Mouse (Mus musculus) G1E-ER4 (cell line): Measurements from ENCODE around the gene Ggt6. TPM values are rescaled to one million over a fixed set of nuclear protein-coding genes. Genes with fewer than 3 reads are reported as not detected.

Source experiments
- GATA1 ChIP-seq: IDR thresholded peaks from one replicate; pipeline ENCODE4 v1.8.0; 2012; ENCODE audit warnings: low read length, inconsistent platforms
- polyA plus RNA-seq: library from polyadenylated mRNA; stranded (reverse); fragments of >175 nt; gene quantifications from 2 replicates; pipeline ENCODE4 v1.2.3, GENCODE M21; 2012

The Ggt6 gene
- polyA plus RNA-seq, result not detected in 2 replicates

DNA sequence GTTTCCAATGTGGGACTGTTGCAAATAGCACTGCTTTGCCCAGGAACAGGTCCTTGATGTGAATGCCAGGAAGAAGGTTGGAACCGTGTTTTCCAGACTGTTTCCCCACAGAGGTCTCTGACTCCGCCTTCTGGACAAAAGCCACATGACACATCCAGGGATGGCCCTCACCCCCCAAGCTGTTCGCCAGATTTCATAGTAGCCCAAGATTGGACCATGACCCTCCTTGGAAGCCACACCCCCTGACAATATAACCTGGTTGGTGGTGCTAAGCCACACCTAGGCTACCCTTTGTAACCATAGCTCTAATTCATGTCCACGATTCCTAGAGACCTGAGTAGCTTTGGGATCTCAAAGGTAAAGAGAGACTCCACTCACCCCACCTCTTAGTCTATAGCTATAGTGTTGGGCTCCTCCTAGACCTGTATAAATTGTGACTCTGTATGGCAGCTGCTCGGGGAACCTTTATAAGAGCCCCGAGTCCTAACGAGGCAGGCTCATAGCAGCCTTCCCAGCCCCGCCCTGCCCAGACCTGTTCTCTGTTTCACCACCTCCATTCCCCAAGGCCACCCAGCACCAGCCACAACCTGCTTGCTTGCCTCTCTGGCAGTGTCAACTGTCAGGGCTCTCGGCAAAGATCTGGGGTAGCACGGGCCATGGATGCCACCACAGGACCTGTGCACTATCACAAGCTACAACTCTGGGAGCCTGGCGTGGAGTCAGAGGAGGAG lies at the start of gene Ggt6:
Ggt6 (plus strand) TSS at position 564 of the 731 bp plus-strand sequence.
- TF ChIP-seq GATA1, result no peak

DNA sequence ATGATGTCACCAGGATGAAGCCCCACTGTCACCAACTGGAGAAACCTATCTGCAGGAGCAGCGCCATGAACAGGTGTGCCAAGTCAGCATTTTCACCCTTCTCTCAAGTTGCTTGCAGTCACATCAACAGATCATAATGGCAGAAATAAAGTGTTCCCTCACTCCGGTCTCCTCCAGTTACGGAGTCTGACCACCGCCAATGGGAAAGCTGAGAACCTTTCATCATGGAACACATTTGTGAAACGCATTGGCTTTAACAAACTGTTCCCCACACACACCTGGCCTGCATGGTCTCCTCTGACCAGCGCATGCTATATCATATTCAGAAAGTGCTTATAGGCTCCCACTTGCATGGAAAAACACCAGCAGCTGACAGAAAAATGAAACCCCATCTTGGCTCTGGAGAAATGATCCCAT lies 47.2 kb upstream of the Ggt6 start:
- TF ChIP-seq GATA1, result no peak

DNA sequence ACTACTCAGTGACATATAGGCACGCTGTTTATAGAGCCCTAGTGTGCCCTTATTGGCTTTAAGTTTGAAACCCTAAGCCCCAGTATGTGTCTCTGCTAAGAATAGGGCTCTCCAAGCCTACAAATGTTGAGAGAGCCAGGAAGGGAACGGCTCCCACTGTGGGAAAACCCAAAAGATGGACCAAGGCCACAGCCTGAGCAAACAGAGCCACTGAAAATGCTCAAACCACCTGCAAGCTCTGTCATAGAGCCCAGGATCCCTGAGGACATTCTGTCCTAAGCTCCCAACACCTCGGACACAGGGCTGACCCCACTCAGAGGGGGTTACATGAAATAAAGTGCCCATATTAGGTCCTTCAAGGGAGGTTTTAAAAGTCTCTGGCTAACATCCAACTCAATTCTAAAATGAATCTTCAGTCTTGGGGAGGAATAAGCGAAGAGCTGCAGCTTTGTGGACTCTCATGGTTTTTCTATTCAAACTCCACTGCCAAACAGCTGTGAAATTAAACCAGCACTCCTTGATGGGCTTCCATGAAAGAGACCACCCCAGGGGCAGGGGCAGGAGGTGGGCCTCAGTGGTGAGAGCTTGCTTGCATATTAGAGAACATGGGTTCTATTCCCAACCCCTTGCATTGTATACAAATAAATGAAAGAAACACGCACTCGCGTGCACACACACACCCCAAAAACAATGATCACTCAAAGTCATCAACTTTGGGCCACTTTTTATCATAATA lies 45.8 kb upstream of the Ggt6 start:
- TF ChIP-seq GATA1, result no peak

DNA sequence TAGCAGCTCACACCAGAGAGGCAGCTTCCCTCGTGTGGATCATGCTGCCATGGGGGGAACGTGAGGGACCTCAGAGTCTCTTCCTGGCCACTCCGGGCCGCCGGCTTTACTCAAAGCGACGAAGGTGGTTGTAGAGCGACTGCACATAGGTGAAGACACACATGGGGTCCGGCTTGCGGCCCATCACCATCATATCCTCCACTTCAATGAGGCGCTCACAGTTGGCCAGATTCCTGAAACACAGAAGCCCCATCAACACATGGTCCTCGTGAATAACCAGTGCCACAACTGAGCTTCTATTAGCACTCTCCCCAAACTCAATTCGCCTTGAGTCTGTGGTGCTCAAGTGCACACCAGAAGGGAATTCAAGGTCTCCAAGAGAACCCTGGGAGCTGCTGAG lies 44.1 kb upstream of the Ggt6 start:
- no peak for TF ChIP-seq GATA1

DNA sequence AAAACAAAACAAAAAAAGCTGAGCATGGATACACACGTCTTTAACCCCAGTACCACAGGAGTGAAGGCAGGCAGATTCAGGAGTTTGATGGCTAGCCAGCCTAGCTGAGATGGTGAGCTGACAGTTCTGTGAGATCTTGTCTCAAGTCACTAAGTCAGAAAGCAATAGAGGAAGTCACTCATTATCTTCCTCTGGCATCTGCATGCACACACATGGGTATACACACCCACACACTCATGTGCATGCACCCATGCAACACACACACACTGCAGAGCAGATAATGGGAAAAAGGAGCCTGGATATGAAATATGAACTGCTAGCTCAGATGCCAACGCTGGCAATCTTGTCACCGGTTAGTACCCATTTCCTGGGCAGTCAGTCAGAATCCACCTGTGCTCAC lies 42.1 kb upstream of the Ggt6 start:
- TF ChIP-seq GATA1, result no peak

DNA sequence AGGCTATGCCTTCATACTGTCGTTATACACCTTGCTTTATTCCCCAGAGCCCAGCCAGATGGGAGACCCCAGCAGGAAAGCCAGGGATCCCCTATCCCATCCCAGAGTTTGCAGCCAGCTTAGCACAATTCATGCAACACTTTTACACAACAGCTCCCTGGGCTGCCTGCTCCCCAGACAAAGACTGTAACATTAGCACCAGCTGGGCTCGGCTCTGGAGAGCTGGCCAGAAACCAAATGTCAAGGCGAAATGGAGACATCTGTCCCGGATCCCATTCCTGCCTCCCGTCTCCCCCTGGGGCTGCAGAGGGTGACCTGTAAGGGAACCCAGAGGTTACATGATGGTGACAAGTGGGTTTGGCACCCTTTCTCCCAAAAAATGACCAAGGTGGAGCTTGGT lies 41.7 kb upstream of the Ggt6 start:
- TF ChIP-seq GATA1, result no peak

DNA sequence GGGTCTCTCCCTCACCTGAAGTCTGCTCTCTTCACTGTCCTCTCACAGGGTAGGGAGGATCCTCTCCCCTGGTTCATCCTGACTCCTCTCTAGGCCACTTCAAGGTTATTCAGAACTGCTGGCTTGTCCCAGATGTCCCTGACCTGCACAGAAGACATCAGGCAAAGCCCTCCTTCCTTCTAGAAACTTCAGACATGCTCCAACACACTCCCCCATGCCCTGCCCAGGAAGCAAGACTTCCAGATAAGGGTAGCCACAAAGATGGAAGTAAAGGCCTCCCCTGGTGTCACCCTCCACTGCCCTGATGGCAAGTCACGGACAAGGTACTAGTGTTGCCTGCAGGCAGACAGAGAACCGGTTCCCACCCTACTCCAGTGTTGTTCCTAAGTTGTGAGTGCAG lies 40.6 kb upstream of the Ggt6 start:
- TF ChIP-seq GATA1, result no peak

DNA sequence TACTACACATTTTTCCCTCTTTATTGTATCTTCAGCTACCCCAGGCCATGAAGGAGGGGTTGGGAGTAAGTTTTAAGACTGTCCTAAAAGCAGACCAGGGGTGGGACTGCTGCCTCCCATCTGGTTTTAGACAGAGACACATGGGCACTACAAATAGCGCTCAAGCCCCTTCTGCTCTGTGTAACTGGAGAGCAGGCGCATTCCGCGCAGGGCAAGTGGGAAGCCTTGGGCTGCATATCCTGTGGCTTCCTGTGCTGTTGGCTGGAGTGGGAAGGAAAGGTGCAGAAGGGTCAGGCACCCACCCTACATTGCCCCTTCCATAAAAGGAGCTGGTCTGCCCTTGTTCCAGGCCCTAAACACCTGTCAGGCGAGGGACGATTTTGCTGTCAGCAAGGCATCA lies 39.7 kb upstream of the Ggt6 start:
- no peak for TF ChIP-seq GATA1

DNA sequence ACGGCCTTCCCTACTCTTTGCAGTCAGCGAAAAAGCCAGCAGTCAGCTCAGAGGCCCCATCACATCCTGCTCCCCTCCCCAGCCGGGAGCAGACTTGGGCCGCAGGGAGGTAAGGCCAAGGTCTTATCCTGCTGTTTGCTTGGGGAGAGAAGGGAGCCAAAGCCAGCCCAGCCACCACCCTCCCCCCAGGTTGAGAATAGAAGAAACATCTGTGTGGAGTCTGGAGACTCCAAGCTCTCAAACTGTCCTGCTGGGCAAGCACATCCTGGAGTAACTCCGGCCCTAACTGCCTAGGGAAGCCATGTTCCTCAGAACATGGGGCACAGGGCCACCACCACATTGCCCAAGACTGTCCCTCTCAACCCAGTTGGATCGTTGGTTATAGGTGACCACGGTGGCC lies 38.7 kb upstream of the Ggt6 start:
- TF ChIP-seq GATA1, result no peak

DNA sequence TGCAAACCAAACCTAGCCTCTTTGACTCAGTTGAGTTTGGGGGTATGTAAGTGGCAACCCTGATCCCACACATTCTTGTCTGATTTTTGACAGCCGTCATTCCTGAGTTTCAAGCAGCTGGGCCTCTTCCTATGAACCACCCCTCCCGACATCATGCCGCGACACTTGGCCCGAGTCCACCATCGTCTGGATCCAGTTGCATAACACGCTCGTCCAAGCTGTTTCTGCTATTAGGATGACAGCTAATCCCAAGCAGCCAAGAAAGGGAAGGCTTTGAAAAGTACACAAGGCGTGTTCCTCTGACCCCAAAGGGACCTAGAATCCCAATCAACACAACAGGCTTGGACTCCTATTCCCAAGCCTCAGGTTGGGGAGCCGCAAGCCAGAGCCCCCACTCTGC lies 38.3 kb upstream of the Ggt6 start:
- TF ChIP-seq GATA1, result no peak

DNA sequence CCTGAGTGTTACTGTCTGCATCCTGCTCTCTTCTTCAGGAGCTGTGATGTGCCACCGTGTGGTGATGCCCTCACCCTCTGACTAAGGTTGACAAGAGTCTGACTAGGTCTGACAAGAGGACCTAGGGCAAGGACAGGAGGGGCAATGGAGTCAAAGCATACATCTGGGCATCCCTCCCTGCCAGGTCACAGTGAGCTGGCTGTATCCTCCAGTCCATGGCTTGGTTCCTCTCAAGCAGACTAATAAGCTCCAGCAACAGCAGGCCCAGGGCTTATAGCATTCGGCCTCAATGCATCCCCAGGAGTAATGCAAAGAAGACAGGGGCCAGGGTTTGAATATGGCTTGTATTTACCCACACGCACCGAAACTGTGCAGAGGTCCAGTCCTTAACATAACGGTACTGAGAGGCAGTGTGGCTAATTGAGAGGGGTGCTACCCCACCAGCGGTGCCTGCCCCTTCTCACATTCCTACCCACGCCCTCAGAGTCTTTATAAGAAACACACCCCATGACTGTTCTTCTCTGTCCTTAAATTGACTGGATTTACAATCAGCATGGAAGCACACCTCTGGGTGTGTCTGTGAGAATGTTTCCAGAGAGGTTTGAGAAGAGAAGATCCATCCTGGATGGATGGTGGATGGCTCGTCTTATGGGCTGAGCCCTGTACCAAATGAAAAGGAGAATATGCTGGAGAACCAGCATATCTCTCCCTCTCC lies 37.4 kb upstream of the Ggt6 start:
- no peak for TF ChIP-seq GATA1

DNA sequence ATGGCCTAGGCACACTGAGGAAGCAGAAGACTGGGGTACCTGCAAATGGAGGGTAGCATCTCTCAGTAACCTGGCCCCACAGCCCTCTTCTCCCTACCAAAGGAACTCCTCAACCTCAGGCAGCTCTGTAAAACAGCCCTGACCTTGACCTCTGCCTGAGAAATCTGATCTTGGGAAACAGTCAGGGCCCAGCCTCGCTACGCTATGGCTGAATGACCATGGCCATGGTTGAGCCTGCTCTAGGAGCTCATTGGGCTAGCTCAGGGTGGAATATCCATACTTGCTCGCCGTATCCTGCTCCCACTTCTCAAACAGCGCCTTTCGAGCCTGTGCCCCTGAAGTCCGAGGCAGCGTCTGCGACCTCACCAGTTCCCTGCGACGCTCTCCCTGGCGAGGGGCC lies 34.3 kb upstream of the Ggt6 start:
- no peak for TF ChIP-seq GATA1

DNA sequence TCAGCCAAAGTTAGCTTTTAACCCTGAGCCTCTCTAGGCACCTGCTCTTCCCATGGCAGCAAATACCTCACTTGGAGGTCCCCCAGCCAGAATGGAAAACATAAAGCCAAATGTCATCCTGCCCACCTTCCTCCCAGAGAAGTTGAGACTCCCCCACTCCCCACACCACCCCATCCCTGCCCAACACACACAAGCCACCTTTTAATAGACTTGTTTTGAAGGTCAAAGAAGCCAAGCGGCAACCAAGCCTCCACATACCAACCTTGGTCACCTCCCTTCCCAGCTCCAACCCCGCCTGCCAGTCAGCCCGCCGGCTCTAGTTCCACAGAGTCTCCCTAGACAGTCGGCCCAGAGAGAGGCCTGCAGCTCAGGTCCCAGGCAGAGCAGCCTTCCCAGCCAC lies 33.3 kb upstream of the Ggt6 start:
- no peak for TF ChIP-seq GATA1

DNA sequence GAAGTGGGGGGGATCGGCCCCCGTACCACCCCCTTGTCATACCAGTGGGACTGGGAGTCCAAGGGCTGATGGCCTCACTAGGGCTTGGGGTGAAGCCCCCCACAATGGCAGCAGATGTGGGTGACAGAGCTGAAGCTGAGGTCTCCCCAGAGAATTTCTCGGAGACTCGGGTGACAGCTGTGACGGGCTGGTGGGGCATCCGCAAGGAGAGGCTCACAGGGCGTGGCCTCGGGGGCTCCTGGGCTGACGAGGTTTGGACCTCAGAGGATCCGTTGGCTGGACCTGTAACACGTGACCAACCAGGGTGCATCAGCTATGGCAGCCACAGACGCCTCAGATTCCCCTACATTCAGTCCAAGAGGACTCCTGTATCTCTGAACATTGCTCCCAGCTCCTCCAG lies 32.4 kb upstream of the Ggt6 start:
- TF ChIP-seq GATA1, result no peak

DNA sequence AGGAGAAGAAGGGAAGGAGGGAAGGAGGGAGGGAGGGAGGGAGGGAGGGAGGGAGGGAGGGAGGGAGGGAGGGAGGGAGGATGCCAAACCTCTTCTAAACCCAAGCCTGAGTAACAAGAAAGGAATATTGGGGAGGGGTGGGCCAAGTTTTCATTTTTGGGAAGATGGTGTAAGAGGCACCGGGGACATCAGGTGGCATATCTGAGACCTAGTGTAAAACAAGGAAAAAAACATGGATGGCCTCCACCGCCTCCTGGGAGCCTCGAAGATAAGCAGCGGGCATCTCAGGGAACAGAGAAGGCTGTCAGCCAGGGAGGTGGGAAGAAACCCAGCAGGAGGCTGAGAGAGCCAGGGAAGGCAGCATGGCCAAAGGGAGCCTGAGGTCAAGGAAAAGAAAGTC lies 29.8 kb upstream of the Ggt6 start:
- no peak for TF ChIP-seq GATA1

DNA sequence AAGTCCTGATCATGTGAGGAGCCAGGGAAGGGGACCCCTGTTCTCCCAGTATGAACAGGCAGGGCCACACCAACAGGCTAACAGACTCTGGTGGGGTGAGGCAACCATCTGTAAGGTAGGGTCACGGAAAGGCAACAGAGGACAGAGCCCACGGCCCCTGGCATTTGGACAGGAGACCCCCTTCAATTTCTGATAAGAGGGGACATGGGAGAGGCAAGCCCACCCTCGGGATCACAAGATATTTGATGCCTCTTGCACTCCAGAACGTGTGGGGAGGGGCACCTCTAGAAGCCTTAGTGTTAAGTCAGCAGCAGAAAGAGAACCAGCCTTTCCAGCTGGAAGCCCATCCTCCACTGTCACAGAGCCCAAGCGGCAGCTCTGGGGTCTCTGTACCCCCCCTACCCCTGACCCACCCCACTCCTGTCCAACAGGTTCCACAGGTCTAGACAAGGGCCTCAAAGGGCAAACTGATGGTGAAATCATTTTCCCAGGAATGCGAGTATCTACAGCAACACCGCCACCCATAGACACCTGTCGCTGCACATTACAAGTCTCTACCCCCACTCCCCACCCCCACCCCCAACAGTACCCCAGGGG lies 29.1 kb upstream of the Ggt6 start:
- no peak for TF ChIP-seq GATA1
